Mouse (Mus musculus) embryonic facial prominence, embryonic 10.5 days (tissue): Measurements from ENCODE around the gene BC049715. TPM values are rescaled to one million over a fixed set of nuclear protein-coding genes. Genes with fewer than 3 reads are reported as not detected.

ENCODE experiments used
- DNase-seq: peaks from one replicate; pipeline ENCODE4 v3.0.0-alpha.2; 2017; ENCODE audit warnings: low spot score
- H3K27ac ChIP-seq: fragments of 300-500 bp; sonication (generic); replicated peaks from 2 replicates; pipeline ENCODE4 v1.5.1; 2016; ENCODE audit warnings: mild to moderate bottlenecking
- H3K27me3 ChIP-seq: fragments of 300-500 bp; sonication (generic); replicated peaks from 2 replicates; pipeline ENCODE4 v1.6.1; 2016; ENCODE audit warnings: low read depth, mild to moderate bottlenecking; ENCODE audit not compliant: poor library complexity, severe bottlenecking
- H3K36me3 ChIP-seq: fragments of 300-500 bp; sonication (generic); replicated peaks from 2 replicates; pipeline ENCODE4 v1.6.1; 2016; ENCODE audit warnings: mild to moderate bottlenecking, moderate library complexity
- H3K4me1 ChIP-seq: fragments of 300-500 bp; sonication (generic); 2 replicates; pipeline ENCODE4 v1.6.1; 2016
- H3K4me3 ChIP-seq: fragments of 300-500 bp; sonication (generic); 2 replicates; pipeline ENCODE4 v1.5.1; 2016; ENCODE audit warnings: mild to moderate bottlenecking, moderate library complexity
- H3K9me3 ChIP-seq: fragments of 300-500 bp; sonication (generic); 2 replicates; pipeline ENCODE4 v1.6.1; 2016; ENCODE audit warnings: mild to moderate bottlenecking
- WGBS: fragments of 180-500 bp; shearing (Covaris S2); methylation state at CpG from one replicate; pipeline ENCODE4 v1.1.7; 2016; 5-methylcytosine and 5-hydroxymethylcytosine counted together
- polyA plus RNA-seq: library from polyadenylated mRNA; unstranded; fragments of >200 nt; fragmentation: Nextera tagmentation; extraction: Ambion mirVana; gene quantifications from 2 replicates; pipeline ENCODE4 v1.2.1, GENCODE M21; 2016

Gene BC049715
- polyA plus RNA-seq, 1 experiment from 2014 or later, result 2.1 TPM

DNA sequence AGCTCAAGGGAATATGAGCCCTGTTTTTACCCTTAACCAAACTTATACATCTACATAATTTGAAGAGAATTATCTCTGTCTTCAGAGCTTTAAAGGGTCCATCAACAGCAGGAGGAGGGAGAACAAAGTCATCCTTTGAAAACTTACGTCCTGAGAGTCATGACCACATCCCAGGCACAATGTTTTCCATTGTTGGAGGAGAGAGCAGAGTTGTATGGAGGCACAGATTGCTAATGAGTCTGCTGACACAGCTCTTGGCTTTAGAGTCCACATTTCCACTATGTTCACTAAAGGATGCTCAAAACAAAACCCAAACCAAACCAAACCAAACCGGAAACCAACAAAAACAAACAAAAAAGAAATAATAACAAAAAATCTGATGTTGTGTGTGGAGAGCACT lies 17.5 kb downstream of the BC049715 start:
- H3K4me1 ChIP-seq, result no peaks in the 10 kb centered on the region
- WGBS, result 53% methylated on average over 2 of the region's 2 CpGs

DNA sequence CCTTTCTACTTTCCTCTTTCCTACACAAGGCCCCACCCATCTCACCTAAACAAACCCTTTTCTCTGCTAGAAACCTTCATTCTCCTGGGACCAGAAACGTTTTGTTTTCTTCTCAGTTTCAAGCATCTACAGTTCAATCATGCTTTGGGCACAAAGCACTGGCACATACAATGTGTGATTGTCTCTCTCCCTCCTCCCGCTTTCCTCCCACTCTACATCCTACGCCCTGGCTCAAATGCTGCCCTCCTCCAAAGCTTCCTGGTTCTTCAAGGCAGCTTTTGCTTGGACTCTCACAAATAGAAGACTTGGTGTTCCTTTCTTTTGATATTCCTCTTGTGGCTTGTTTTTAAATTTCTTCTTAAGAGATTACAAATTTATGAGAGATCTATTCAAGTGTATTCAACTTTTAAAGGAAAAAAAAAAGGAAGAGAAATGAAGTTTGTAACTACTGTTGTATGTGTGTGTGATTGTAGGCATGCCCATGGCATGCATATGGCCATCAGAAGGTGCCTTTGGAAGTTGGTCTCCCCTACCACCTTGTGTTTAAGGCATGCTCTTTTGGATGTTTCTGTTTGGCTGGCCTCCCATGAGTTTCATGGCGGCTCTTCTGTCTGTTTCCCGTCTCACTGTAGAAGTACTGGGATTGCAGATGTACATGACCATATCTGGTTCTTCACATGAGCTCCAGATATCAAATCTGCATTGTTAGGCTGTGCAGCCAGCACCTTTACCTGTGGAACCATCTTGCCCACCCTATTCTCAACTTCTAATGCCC lies 18.5 kb downstream of the BC049715 start:
- Histone ChIP-seq H3K4me3 (no peak overlapping the region), H3K27ac (no peak overlapping the region), H3K36me3 (no peaks in the 10 kb centered on the region), H3K4me1 (no peaks in the 10 kb centered on the region), H3K9me3 (no peaks in the 10 kb centered on the region), H3K27me3 (no peaks in the 10 kb centered on the region)
- 62% methylated on average over 5 of the region's 5 CpGs for WGBS
- DNase-seq, result no peak

More for the DNA sequence above, 17.5 kb downstream of the BC049715 start:
- Histone ChIP-seq H3K27me3 (no peaks in the 10 kb centered on the region), H3K36me3 (no peaks in the 10 kb centered on the region), H3K9me3 (no peaks in the 10 kb centered on the region), H3K4me3 (no peak overlapping the region), H3K27ac (no peak overlapping the region)
- no peak for DNase-seq

DNA sequence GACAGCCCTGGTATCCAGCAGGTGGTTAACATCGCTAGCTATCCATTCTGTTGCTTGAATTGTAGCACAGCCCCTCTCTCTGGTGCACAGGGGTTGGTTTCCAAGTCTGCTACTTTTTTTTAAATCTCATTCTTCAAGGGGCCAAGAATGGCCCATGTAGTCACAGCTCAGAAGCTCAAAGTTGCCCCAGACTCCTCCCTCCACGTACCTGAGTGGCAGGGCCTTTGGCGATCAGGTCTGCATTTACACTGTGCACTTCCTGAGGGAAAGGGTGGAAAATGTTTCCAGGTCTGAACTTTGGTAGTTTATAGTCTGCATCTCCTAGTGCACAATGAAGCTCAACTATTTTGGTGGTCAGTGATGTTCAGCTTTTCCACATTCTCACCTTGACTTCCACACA lies 19.8 kb downstream of the BC049715 start:
- H3K4me1 ChIP-seq, result peaks cover 4% of the 10 kb centered on the region
- WGBS, result 87% methylated on average over 3 of the region's 3 CpGs
- no peak for DNase-seq

DNA sequence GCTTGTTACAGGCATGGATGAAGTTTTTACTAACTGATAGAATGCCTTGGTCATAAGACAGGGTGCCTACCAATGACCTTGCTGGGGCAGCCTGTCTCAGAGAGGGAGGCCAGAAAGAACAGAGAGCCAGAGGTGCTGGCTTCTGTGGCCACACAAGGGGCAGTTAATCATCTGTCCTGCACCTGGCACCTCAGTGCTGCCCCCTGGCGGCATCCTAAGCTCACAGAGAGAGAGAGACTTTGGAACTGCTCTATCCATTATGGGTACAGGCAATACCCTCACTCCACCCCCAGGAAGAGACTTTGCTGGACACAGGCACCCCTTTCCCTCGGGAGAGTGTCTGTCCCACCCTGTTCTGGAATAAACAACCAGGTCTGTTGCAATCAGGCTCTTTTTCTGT lies 20.4 kb downstream of the BC049715 start:
- WGBS, result 34% methylated on average over 2 of the region's 2 CpGs
- no peaks in the 10 kb centered on the region for H3K9me3 ChIP-seq
- DNase-seq, result peak; percentile 65
- H3K36me3 ChIP-seq, result no peaks in the 10 kb centered on the region
- peaks cover 9% of the 10 kb centered on the region for H3K4me1 ChIP-seq
- H3K4me3 ChIP-seq, result no peak overlapping the region
- no peaks in the 10 kb centered on the region for H3K27me3 ChIP-seq
- no peak overlapping the region for H3K27ac ChIP-seq

More for the DNA sequence above, 19.8 kb downstream of the BC049715 start:
- Histone ChIP-seq H3K4me3 (no peak overlapping the region), H3K9me3 (no peaks in the 10 kb centered on the region), H3K27ac (no peak overlapping the region), H3K27me3 (no peaks in the 10 kb centered on the region), H3K36me3 (no peaks in the 10 kb centered on the region)

DNA sequence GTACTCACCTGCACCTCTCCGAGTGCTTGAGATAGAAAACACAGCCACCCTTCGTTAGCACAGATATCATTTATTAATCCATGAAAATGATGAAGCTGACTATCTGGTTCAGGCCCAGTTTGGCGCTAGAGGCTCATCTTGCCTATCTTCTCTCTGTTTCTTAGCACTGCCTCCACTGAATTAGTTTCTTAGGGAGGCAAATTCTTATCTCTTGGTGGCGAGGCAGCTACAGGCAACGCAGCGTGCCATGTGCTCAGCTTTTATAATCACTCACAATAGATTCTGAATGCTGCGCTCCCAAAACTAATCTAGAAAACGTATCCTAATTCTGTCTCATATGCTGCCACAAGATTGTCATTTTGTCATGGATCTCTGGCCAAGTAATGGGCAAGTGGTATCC lies 21.0 kb downstream of the BC049715 start:
- H3K36me3 ChIP-seq, result no peaks in the 10 kb centered on the region
- peaks cover 15% of the 10 kb centered on the region for H3K4me1 ChIP-seq
- H3K9me3 ChIP-seq, result no peaks in the 10 kb centered on the region
- 91% methylated on average over 8 of the region's 8 CpGs for WGBS
- no peak overlapping the region for H3K4me3 ChIP-seq
- no peaks in the 10 kb centered on the region for H3K27me3 ChIP-seq
- no peak for DNase-seq
- H3K27ac ChIP-seq, result no peak overlapping the region

DNA sequence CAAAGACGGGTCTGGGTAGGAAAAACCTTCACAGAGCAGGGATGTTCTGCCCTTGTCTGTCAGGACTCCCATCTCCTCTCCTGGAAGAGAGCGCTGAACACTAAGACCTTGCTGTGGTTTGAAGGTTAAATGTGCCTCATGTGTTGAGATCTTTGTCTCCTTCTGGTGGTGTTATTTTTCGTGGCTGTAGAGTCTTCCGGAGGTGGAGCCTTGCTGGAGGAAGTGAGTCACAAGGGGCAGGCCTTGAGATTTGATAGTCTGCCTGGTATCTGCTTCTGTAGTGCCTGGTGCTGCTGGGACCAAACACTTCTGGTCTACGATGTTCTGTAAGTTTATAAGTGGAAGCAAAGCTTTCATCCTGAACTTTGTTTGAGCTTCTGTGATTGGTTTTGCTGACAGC lies 21.5 kb downstream of the BC049715 start:
- no peaks in the 10 kb centered on the region for H3K27me3 ChIP-seq
- H3K4me1 ChIP-seq, result peaks cover 15% of the 10 kb centered on the region
- H3K36me3 ChIP-seq, result no peaks in the 10 kb centered on the region
- no peak overlapping the region for H3K27ac ChIP-seq
- H3K9me3 ChIP-seq, result no peaks in the 10 kb centered on the region
- no peak for DNase-seq
- no peak overlapping the region for H3K4me3 ChIP-seq
- 88% methylated on average over 5 of the region's 5 CpGs for WGBS

DNA sequence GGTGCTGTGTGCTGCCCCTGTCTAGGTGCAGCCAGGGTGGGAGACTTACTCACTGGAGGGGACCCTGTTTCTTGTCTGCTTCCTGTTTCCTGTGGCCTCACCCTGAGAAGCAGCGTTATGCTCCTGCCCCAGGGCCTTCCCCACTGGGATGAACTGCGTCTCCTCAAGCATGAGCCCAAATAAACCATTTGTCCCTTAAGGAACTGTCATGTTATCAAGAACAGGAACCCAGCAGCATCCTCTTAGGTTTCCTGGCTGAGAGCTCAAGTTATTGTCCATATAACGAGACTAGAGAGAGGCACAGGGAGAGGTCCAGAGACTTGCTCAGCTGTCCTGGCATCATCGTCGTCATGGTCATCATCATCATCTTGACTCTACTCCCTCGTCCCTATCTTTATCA lies 22.8 kb downstream of the BC049715 start:
- no peaks in the 10 kb centered on the region for H3K27me3 ChIP-seq
- H3K27ac ChIP-seq, result no peak overlapping the region
- H3K9me3 ChIP-seq, result no peaks in the 10 kb centered on the region
- no peak overlapping the region for H3K4me3 ChIP-seq
- peaks cover 20% of the 10 kb centered on the region for H3K4me1 ChIP-seq
- no peaks in the 10 kb centered on the region for H3K36me3 ChIP-seq
- WGBS, result 70% methylated on average over 6 of the region's 6 CpGs
- DNase-seq, result no peak

DNA sequence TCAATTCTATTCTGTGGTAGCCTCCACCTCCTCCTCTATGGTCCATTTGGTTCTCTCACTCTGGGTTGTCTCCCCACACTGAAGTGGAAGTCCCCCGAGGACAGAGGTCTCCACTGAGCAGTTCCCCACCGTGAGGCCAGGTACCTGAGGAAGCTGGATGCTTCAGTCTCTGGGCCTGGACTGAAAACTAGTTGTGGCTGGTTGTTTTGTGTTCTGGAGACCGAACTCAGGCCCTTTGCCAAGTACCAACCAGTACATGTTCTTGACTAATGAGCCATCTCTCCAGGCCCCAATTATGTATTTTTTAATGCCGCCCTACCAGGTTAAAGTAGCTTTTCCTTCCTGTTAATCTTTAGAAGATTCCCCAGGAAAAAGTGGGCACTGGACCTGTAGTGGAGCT lies 24.9 kb downstream of the BC049715 start:
- 84% methylated on average over 4 of the region's 4 CpGs for WGBS
- H3K4me3 ChIP-seq, result no peak overlapping the region
- H3K27ac ChIP-seq, result peak overlapping the region; percentile 55
- peaks cover 34% of the 10 kb centered on the region for H3K4me1 ChIP-seq
- H3K36me3 ChIP-seq, result no peaks in the 10 kb centered on the region
- DNase-seq, result no peak
- no peaks in the 10 kb centered on the region for H3K27me3 ChIP-seq
- H3K9me3 ChIP-seq, result no peaks in the 10 kb centered on the region

DNA sequence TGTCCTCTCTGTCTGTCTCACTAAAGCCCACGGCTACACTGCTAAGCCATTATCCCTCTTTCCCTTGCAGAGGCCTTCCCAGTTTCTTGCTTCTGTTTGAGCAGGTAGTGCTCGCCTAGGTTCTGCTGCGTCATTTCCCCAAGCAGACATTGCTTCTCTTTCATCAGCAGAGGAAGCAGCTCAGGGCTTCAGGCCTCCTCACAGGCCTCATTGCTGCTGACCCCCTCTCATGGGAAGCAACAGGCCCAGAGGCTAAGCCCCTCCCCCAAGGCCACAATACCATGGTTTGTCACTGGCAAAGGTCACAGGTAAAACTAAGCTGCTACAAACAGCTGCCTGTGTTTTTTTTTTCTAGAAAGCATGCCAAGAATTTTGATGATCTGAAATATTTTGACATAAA lies 25.3 kb downstream of the BC049715 start:
- Histone ChIP-seq H3K9me3 (no peaks in the 10 kb centered on the region), H3K27me3 (no peaks in the 10 kb centered on the region), H3K36me3 (no peaks in the 10 kb centered on the region), H3K4me3 (no peak overlapping the region), H3K27ac (peak overlapping the region; percentile 55), H3K4me1 (peaks cover 38% of the 10 kb centered on the region)
- peak; percentile 60 for DNase-seq
- WGBS, result 42% methylated on average over 3 of the region's 3 CpGs

DNA sequence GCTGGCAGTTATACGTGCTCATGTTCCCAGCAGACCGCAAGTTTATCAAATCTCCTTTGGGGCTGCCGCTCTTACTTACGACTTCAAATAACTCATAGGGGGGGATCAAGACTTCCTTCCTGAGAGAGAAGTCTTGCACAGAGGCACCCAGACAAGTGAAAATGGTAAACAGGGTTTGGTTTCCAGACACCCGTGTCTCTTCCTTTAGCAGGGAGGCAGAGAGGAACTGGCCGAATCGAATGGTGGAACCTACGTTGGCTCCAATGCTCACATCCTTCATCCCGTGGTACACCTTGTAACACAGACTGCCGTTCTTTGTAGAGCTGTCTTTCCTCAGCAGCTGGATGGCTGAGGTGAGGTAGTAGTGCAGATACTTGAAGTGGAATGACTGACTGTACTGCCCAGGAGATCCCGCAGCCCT lies 26.9 kb downstream of the BC049715 start:
- H3K27ac ChIP-seq, result no peak overlapping the region
- 91% methylated on average over 11 of the region's 11 CpGs for WGBS
- H3K4me1 ChIP-seq, result peaks cover 45% of the 10 kb centered on the region
- H3K9me3 ChIP-seq, result no peaks in the 10 kb centered on the region
- DNase-seq, result no peak
- H3K27me3 ChIP-seq, result no peaks in the 10 kb centered on the region
- H3K4me3 ChIP-seq, result no peak overlapping the region
- no peaks in the 10 kb centered on the region for H3K36me3 ChIP-seq

DNA sequence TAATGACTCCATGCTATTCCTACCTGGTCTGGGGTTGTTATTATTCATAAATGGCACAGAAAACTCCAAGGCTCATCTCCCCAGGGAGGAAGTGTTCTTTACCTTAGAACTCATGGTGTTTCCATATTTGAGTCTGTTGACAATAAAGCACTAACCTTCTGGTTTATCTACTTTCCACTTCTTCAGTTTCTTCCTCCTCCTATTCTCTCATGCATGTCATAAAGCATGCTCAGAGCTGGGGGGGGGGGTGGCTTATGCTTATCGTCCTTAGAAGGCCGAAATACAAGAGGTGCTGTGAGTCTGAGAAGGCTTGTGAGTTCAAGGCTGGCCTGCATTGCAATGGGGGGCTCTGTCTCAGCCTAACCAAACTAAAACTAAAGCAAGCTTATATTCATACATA lies 27.8 kb downstream of the BC049715 start:
- H3K4me3 ChIP-seq, result no peak overlapping the region
- H3K9me3 ChIP-seq, result no peaks in the 10 kb centered on the region
- peaks cover 45% of the 10 kb centered on the region for H3K4me1 ChIP-seq
- no peaks in the 10 kb centered on the region for H3K27me3 ChIP-seq
- no peak overlapping the region for H3K27ac ChIP-seq
- no peak for DNase-seq
- WGBS, result 83% methylated on average over 2 of the region's 2 CpGs
- no peaks in the 10 kb centered on the region for H3K36me3 ChIP-seq

DNA sequence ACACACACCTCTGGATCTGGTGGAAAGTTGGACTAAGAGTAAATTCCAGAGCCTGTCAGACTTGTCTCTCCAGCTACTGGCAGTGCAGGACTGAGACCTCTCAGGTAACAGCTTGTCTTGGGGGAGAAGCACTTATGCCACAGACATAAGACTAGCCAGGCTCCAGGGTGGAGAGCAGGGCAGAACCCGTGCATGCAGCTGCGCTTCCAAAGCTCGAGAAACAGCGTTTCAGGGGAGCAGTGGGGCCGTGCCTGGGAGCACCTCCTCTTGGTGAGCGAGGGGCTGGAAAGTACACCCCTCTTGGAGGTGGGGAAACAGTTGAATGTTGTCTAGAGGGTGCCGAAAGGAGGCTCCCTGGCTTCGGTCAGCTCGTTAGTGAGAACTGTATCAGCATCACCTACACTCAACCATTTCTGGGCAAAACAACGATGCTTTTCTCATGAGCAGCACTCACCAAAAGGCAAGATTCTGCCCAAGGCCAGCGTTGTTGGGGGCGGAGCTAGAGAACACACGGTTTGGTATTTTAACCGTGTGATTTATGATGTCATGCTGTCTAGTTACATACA lies 28.7 kb downstream of the BC049715 start:
- DNase-seq, result peak; percentile 21
- H3K27me3 ChIP-seq, result no peaks in the 10 kb centered on the region
- H3K4me1 ChIP-seq, result peaks cover 45% of the 10 kb centered on the region
- peak overlapping the region; percentile 78 for H3K27ac ChIP-seq
- H3K9me3 ChIP-seq, result no peaks in the 10 kb centered on the region
- no peaks in the 10 kb centered on the region for H3K36me3 ChIP-seq
- peak overlapping the region; percentile 35 for H3K4me3 ChIP-seq
- 65% methylated on average over 14 of the region's 14 CpGs for WGBS

DNA sequence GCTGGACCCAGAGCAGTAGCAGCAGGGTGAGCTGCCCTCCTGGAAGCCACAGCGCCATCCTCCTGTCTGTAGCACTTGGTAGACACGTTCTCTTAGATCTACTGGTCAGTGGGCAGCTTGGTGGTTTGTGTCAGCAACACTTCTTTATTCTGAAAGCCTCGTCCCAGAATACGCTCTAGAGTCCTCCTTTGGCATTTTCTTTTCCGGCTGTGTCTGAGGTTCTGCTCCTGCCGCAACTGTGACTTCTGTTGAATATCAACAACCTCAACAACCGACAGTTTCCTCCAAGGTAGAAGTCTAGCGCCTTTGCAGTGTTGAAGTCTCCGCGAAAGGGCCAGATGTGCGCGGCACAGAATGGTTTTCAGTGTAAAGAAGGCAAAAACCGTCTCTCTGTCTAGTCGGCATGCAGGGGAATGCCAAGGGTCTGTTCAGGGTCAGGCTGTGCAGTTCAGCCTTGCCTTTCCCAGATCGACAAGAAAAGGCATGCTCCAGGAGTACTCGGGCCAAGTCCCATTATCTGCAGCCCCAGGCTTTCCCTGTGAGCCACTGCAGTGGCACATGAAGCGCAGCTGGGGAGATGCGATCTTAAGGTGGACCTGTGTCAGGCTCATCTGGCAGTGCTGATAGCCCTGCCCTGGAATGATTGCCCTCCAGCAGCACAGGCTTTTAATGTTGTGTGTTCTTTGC lies 29.9 kb downstream of the BC049715 start, which contains the start of gene Art4:
Gene Art4, minus strand, starts transcription at position 548 of the 687 bp plus-strand sequence.
- peak within 1 kb of the TSS; percentile 75 for H3K27ac ChIP-seq
- 68% methylated on average over 18 of the region's 18 CpGs for WGBS
- no peaks in the 10 kb centered on the region for H3K27me3 ChIP-seq
- H3K9me3 ChIP-seq, result no peaks in the 10 kb centered on the region
- DNase-seq, result peak; percentile 44
- H3K4me3 ChIP-seq, result peak within 1 kb of the TSS; percentile 35
- H3K4me1 ChIP-seq, result peaks cover 40% of the 10 kb centered on the region
- no peaks in the 10 kb centered on the region for H3K36me3 ChIP-seq
